Mouse (Mus musculus) heart, postnatal 14 days (tissue): ENCODE results near the gene Mcu. TPM values are rescaled to one million over a fixed set of nuclear protein-coding genes. Genes with fewer than 3 reads are reported as not detected.

ENCODE experiments used
- DNase-seq, 2 experiments: peaks; one replicate each; pipeline ENCODE4 v3.0.0; 2021 to 2022
- intact Hi-C: fragments of 180-260 bp; cut with DNase I; formaldehyde crosslinking; loops from one replicate; pipeline ENCODE4 v1.15.1; 2025
- total RNA-seq, 2 experiments: library from RNA; stranded (reverse); gene quantifications; 2 replicates each; pipeline ENCODE4 v1.2.3; 2021

Gene Mcu
- total RNA-seq, 2 experiments from 2014 or later: 22.0 to 22.8 TPM

DNA sequence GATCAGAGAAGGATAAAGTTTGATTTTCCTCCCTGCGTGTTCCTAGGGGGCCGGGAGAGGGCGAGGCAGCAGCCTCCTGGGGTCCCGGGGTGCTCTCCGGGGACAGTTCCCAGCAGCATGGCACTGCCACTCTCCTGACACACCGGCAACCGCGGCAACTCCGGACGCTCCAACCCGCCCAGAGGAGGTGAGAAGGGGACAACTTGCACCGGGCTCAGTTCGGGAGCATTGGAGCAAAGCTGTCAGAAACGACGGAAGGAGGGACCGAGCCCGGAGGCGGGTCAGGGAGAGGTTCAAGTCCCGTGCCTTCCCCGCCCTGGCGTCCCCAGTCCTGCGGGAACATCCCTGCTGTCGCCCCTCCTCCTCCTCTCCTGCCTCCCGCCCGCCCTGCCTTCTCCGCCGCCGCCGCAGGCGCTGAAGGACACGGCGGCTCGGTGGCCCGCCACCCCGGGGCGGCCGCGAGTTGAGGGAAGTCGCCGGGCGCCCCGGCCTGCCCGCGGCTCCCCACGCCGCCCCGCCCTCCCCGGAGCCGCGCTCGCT, 441 bp downstream of the Mcu start, which contains the start of gene Gm10322:
Gene Gm10322, plus strand, starts transcription at position 83 of the 540 bp plus-strand sequence.
- intact Hi-C loops: loop anchor here (1.0 to 5.0 kb wide), 6 partner anchors 39 to 246 kb away; partner anchors contain the start of gene Micu1
- peak; percentile 76 to 77 for DNase-seq

DNA sequence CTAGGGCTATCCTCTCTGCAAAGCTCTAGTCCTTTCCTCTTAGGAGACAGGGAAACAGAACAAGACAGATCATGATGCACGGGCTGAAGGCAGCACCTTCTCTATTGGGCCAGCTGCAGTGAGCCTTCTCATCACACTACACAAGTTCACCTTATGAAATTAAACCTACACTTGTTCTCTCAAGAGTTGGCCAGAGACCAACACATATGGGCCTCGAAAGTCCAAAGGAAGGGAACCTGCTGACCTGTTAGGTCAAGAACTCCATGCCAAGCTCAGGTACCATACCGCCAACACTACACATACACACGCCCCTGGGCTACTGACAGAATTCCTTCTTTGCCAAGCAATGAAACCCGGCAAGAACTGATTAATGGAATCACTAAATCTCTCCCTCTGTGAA, 1.1 kb downstream of the Mcu start:
- DNase-seq: no peak
- intact Hi-C loops: loop anchor here (5.0 kb wide), 5 partner anchors 38 to 247 kb away; partner anchors contain the start of gene Micu1

DNA sequence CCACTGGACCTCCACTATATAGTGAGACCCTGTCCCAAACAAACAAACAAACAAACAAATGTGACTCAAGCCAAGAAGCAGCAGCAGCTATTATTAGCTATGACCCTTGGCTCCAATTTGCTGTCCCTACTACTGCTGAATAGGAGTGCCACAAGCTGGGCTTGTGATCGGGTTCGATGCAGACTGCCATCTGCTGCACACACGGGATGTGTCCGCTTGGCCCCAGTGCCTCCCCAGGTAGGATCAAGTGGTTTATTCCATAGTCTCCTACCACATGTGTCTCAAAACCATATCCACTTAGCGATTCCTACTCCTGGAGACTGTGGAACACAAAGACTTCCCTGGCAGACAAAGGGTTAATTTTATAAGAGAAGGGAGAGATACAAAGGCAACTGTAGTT, 2.4 kb downstream of the Mcu start:
- intact Hi-C loops: no loop called here
- no peak for DNase-seq

GRCm38 (mm10) chr10:59613276-59613675, 3.2 kb downstream of the Mcu start:
- DNase-seq: no peak
- intact Hi-C loops: no loop called here

GRCm38 (mm10) chr10:59604879-59605464, 11.5 kb downstream of the Mcu start:
- intact Hi-C loops: no loop called here
- DNase-seq: no peak

DNA sequence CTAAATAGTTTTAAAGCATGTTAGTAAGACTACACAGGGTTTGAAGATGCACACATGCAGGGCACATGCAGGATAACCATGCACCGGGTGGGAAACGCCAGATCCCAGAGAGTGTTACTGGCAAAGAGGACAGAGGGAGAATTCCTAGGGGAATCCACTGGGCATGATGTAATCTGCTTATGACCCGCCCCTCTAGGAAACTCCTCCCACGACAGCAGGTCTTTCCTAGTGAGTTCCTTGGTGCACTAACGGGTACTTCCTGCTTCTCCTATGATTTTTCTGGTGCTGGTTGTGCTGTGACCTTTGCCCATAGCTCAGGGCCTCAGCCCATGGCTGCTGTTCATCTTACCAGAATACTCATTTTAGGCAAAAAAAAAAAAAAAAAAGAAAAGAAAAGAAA, 12.6 kb downstream of the Mcu start:
- no peak for DNase-seq

GRCm38 (mm10) chr10:59602891-59603290, 13.6 kb downstream of the Mcu start:
- DNase-seq: no peak
- intact Hi-C loops: no loop called here

More for the DNA sequence above, 12.6 kb downstream of the Mcu start:
- intact Hi-C loops: no loop called here

DNA sequence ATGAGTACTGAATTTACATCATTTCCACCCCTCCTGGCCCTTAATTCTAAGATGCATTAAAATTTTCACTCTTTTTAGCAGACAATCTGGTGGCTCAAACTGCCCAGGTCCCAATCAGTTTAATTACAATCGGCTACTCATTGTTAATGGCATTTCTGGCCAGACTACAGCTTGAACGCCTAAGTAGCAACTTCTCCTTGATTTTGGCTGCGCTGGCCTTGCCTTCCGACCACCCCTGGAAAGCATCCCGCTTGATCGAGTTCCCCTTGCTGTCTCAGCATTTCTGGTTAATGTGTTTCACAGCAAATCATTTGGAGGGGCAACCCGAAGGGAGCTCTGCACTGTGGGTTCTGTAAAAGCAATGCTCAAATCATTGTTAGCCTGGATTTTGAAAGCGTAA, 14.4 kb downstream of the Mcu start:
- intact Hi-C loops: no loop called here
- DNase-seq: no peak

DNA sequence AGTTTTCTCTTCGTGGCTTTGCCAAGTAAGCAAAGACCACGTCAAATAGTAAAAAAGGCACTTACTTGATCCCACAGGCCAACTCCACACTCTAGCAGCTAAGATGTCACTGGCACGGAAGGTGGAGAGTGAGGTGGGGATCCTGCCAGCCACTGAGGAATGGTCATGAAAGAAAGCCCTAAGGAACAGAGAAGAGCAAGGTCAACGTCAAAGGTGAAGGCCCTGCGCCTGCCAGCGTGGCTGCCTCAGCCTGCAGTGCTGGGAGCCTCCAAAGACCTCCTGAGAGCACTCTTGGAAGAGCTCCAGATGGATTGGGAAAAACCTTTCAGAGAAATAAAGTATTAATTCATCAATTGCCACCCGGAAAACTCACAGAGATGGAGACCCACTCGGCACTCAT, 16.0 kb downstream of the Mcu start:
- no peak for DNase-seq
- intact Hi-C loops: no loop called here

- peak; percentile 38 to 51 for DNase-seq
- intact Hi-C loops: no loop called here
These were observed 22.5 kb downstream of the Mcu start for GRCm38 (mm10) chr10:59593826-59594570.

- DNase-seq: no peak
- intact Hi-C loops: no loop called here
These were observed 25.9 kb downstream of the Mcu start for GRCm38 (mm10) chr10:59590606-59591005.

- DNase-seq: no peak
- intact Hi-C loops: no loop called here
These were observed 26.6 kb downstream of the Mcu start for GRCm38 (mm10) chr10:59589856-59590255.

GRCm38 (mm10) chr10:59589420-59589819, 27.1 kb downstream of the Mcu start:
- intact Hi-C loops: no loop called here
- DNase-seq: no peak

GRCm38 (mm10) chr10:59588135-59588534, 28.4 kb downstream of the Mcu start:
- no peak for DNase-seq
- intact Hi-C loops: no loop called here

DNA sequence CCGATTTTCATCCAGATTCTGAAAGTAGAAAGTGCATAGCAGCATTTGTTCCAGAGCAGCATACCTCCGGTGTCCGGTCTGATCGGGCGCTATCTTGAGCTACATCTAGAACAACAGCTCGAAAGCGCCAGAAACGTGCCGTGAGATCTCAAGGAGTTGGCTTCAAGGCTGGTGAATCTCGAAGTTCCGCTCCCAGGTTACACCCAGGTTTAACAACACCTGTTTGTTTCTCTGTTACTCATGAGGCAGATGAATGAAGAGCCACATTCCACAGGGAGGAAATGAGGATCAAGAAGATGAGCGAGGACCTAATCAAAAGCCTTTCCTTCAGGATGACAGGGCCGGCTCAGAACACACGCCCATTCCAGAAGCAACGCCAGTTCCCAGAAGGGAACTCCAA, 29.7 kb downstream of the Mcu start:
- no peak for DNase-seq
- intact Hi-C loops: no loop called here

DNA sequence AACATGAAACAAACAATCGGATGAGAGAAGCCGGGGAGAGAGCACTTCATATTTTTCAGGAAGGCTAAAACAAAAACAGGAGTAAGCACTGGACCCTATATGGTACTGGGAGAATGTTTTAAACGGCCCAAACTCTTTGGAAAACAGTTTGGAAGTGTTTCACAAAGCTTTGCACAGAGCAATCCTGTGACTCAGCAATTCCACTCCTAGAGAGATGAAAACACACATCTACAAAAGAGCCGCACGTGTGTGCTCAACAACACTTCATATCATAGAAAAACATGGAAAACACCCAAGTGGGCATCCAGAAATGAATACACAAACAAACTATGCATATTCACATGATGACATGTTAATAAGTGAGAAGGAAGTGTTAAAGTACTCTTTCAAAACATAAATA, 30.9 kb downstream of the Mcu start:
- no peak for DNase-seq
- intact Hi-C loops: no loop called here

DNA sequence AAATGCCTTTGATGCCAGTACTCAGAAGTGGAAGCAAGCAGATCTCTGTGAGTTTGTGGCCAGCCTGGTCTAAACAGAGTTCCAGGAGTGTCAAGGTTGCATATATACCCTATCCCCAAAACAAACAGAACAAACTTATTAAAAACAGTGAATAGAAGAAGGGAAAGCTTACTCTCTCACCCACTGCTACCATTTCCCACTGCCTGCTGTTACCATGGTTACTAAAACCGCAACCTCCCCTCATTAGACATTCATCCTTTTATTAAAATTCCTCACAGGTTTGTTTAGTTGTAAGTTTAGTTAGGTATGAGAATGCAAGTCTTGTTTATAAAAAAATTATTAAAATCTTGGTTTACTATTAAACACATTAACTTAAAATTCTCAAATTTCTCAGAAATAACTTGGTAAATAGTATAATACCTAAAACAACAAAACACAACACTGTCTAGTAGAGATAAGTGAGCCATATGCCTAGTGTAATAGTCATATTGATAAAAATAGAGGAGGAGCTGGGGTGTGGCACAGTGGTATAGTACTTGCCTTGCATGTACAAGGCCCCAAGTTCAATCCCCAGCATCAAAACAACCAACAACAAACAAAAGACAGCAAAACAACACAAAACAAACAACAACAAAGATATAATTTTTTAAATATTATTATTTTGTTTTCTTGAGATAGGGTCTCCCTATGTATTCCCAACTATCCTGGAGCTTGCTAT, 34.5 kb downstream of the Mcu start:
- intact Hi-C loops: no loop called here
- DNase-seq: no peak

- intact Hi-C loops: no loop called here
- DNase-seq: no peak
These were observed 35.8 kb downstream of the Mcu start for GRCm38 (mm10) chr10:59580593-59581149.

DNA sequence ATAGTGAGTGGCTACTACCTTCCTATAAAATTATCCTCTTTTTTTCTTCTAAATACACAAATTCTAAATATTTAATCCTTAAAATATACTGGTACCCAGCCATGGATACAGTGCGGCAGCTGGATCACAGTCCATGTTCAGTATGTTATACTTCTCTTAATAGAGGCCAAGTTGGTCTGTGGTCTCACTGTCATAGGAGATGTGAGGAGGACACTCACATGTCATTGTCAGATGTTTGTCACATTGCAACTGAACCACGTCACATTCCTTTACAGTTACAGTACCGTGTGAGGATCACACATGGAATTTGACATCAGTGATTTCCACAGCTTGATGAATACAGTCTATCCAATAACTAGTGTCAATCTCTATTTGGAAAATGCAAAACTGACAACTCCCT, 36.8 kb downstream of the Mcu start:
- intact Hi-C loops: loop anchor here (5.0 kb wide), 1 partner anchor 38 kb away; the partner anchor contains the start of genes Gm10322 and Mcu
- DNase-seq: no peak
